Mouse (Mus musculus): ENCODE data around the gene Sec14l1. TPM values are rescaled to one million over a fixed set of nuclear protein-coding genes. Genes with fewer than 3 reads are reported as not detected.

Sec14l1 gene
- polyA plus RNA-seq, 1 experiment: 49.2 TPM

- 63% methylated on average over 17 of the region's 17 CpGs for WGBS
- no peak overlapping the region for H3K4me3 ChIP-seq (ENCODE audit: low read depth, low read length)
- TF ChIP-seq POLR2A (IDR thresholded peaks at IDR 0.05; ENCODE audit: low read depth, low read length) (no peak), CTCF (IDR thresholded peaks at IDR 0.05; ENCODE audit: extremely low read depth, insufficient read length, insufficient replicate concordance, low read depth, low read length) (no peak)
- H3K4me1 ChIP-seq (ENCODE audit: control insufficient read depth, insufficient read depth, insufficient read length, low read length): peaks cover 32% of the 10 kb centered on the region
- H3K36me3 ChIP-seq (ENCODE audit: control insufficient read depth, insufficient read depth, low read length): peaks cover 6% of the 10 kb centered on the region; the same call in 1 of the 2 replicates
- H3K27me3 ChIP-seq (ENCODE audit: control insufficient read depth, insufficient read depth, low read length): no peaks in the 10 kb centered on the region
- H3K27ac ChIP-seq (ENCODE audit: insufficient read depth, low read depth, low read length): peak overlapping the region; percentile 96
These were observed 20.7 kb downstream of the Sec14l1 start for GRCm38 (mm10) chr11:117135457-117136290.

GRCm38 (mm10) chr11:117136880-117137279 lies 21.9 kb downstream of the Sec14l1 start:
- WGBS: 19% methylated on average over 14 of the region's 14 CpGs
- H3K4me1 ChIP-seq (ENCODE audit: control insufficient read depth, insufficient read depth, insufficient read length, low read length): peaks cover 32% of the 10 kb centered on the region
- H3K27ac ChIP-seq (ENCODE audit: insufficient read depth, low read depth, low read length): peak overlapping the region; percentile 96
- no peaks in the 10 kb centered on the region for H3K27me3 ChIP-seq (ENCODE audit: control insufficient read depth, insufficient read depth, low read length)
- TF ChIP-seq CTCF (IDR thresholded peaks at IDR 0.05; ENCODE audit: extremely low read depth, insufficient read length, insufficient replicate concordance, low read depth, low read length) (no peak), POLR2A (IDR thresholded peaks at IDR 0.05; ENCODE audit: low read depth, low read length) (peak; percentile 13; the same call in 1 of the 2 replicates)
- H3K4me3 ChIP-seq (ENCODE audit: low read depth, low read length): peak overlapping the region; percentile 10; the same call in 1 of the 2 replicates
- H3K36me3 ChIP-seq (ENCODE audit: control insufficient read depth, insufficient read depth, low read length): peaks cover 12% of the 10 kb centered on the region

DNA sequence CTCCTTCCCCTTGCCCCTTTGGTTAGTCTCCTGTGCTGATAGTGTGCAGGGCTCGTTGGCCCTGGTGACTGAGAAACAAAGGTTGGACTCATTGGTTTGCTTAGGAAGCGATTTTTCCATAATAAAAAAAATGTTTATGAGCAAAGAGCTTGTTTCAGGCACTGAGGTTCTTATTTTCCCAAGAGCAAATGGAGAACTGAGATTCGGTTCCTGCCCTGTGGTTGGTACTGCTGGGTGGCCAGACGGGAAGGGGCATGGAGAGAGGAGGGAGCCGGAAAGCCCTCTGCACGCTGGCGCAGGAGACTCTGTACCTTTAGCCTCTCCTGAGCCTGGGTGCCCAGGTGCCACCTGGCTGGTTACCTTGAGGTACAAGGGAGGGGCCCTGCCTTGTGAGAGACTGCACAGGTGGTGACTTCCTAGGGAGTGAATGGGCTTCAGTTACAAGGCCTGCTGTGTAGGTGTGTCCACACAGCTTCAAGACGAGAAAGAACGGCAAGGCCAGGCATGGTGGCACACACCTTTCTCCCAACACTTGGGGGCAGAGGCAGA lies 23.3 kb downstream of the Sec14l1 start:
- TF ChIP-seq POLR2A (IDR thresholded peaks at IDR 0.05; ENCODE audit: low read depth, low read length): peak; percentile 31; the same call in 1 of the 2 replicates
- TF ChIP-seq CTCF (IDR thresholded peaks at IDR 0.05; ENCODE audit: extremely low read depth, insufficient read length, insufficient replicate concordance, low read depth, low read length): no peak
- H3K27ac ChIP-seq (ENCODE audit: insufficient read depth, low read depth, low read length): peak overlapping the region; percentile 99

GRCm38 (mm10) chr11:117138795-117139463 lies 24.0 kb downstream of the Sec14l1 start:
- TF ChIP-seq POLR2A (IDR thresholded peaks at IDR 0.05; ENCODE audit: low read depth, low read length): no peak
- no peak for TF ChIP-seq CTCF (IDR thresholded peaks at IDR 0.05; ENCODE audit: extremely low read depth, insufficient read length, insufficient replicate concordance, low read depth, low read length)
- H3K4me3 ChIP-seq (ENCODE audit: low read depth, low read length): no peak overlapping the region
- H3K4me1 ChIP-seq (ENCODE audit: control insufficient read depth, insufficient read depth, insufficient read length, low read length): peaks cover 36% of the 10 kb centered on the region
- peak overlapping the region; percentile 99 for H3K27ac ChIP-seq (ENCODE audit: insufficient read depth, low read depth, low read length)
- H3K36me3 ChIP-seq (ENCODE audit: control insufficient read depth, insufficient read depth, low read length): peaks cover 23% of the 10 kb centered on the region
- H3K27me3 ChIP-seq (ENCODE audit: control insufficient read depth, insufficient read depth, low read length): no peaks in the 10 kb centered on the region
- WGBS: 40% methylated on average over 12 of the region's 12 CpGs

More for the DNA sequence above, 23.3 kb downstream of the Sec14l1 start:
- H3K27me3 ChIP-seq (ENCODE audit: control insufficient read depth, insufficient read depth, low read length): no peaks in the 10 kb centered on the region
- peaks cover 36% of the 10 kb centered on the region for H3K4me1 ChIP-seq (ENCODE audit: control insufficient read depth, insufficient read depth, insufficient read length, low read length)
- WGBS: 29% methylated on average over 9 of the region's 9 CpGs
- no peak overlapping the region for H3K4me3 ChIP-seq (ENCODE audit: low read depth, low read length)
- H3K36me3 ChIP-seq (ENCODE audit: control insufficient read depth, insufficient read depth, low read length): peaks cover 17% of the 10 kb centered on the region

- no peak for TF ChIP-seq POLR2A (IDR thresholded peaks at IDR 0.05; ENCODE audit: low read depth, low read length)
- no peak for TF ChIP-seq CTCF (IDR thresholded peaks at IDR 0.05; ENCODE audit: extremely low read depth, insufficient read length, insufficient replicate concordance, low read depth, low read length)
- H3K4me1 ChIP-seq (ENCODE audit: control insufficient read depth, insufficient read depth, insufficient read length, low read length): peaks cover 23% of the 10 kb centered on the region
- H3K4me3 ChIP-seq (ENCODE audit: low read depth, low read length): no peak overlapping the region
- no peaks in the 10 kb centered on the region for H3K27me3 ChIP-seq (ENCODE audit: control insufficient read depth, insufficient read depth, low read length)
- 89% methylated on average over 18 of the region's 18 CpGs for whole genome bisulfite sequencing
- H3K27ac ChIP-seq (ENCODE audit: insufficient read depth, low read depth, low read length): no peak overlapping the region
- peaks cover 44% of the 10 kb centered on the region for H3K36me3 ChIP-seq (ENCODE audit: control insufficient read depth, insufficient read depth, low read length)
These were observed 26.5 kb downstream of the Sec14l1 start for GRCm38 (mm10) chr11:117141376-117142001.

GRCm38 (mm10) chr11:117142507-117142906 lies 27.5 kb downstream of the Sec14l1 start:
- no peak overlapping the region for H3K27ac ChIP-seq (ENCODE audit: insufficient read depth, low read depth, low read length)
- TF ChIP-seq POLR2A (IDR thresholded peaks at IDR 0.05; ENCODE audit: low read depth, low read length) (no peak), CTCF (IDR thresholded peaks at IDR 0.05; ENCODE audit: extremely low read depth, insufficient read length, insufficient replicate concordance, low read depth, low read length) (no peak)
- no peak overlapping the region for H3K4me3 ChIP-seq (ENCODE audit: low read depth, low read length)
- 28% methylated on average over 4 of the region's 4 CpGs for WGBS
- peaks cover 23% of the 10 kb centered on the region for H3K4me1 ChIP-seq (ENCODE audit: control insufficient read depth, insufficient read depth, insufficient read length, low read length)
- no peaks in the 10 kb centered on the region for H3K27me3 ChIP-seq (ENCODE audit: control insufficient read depth, insufficient read depth, low read length)
- peaks cover 54% of the 10 kb centered on the region for H3K36me3 ChIP-seq (ENCODE audit: control insufficient read depth, insufficient read depth, low read length)
